Mouse (Mus musculus): ENCODE measurements around the gene Mapk8ip1. TPM values are rescaled to one million over a fixed set of nuclear protein-coding genes. Genes with fewer than 3 reads are reported as not detected.
"Not testable (repeated sequence)": the region's sequence is repeated elsewhere in the genome, so short reads cannot be mapped to it uniquely, and the experiment has no call there.

The Mapk8ip1 gene
- total RNA-seq, 1 experiment from 2014 or later, result 21.2 TPM

- DNase-seq, result no peak
Measured at GRCm38 (mm10) chr2:92425366-92425765, 24.3 kb upstream of the Mapk8ip1 start.

DNA sequence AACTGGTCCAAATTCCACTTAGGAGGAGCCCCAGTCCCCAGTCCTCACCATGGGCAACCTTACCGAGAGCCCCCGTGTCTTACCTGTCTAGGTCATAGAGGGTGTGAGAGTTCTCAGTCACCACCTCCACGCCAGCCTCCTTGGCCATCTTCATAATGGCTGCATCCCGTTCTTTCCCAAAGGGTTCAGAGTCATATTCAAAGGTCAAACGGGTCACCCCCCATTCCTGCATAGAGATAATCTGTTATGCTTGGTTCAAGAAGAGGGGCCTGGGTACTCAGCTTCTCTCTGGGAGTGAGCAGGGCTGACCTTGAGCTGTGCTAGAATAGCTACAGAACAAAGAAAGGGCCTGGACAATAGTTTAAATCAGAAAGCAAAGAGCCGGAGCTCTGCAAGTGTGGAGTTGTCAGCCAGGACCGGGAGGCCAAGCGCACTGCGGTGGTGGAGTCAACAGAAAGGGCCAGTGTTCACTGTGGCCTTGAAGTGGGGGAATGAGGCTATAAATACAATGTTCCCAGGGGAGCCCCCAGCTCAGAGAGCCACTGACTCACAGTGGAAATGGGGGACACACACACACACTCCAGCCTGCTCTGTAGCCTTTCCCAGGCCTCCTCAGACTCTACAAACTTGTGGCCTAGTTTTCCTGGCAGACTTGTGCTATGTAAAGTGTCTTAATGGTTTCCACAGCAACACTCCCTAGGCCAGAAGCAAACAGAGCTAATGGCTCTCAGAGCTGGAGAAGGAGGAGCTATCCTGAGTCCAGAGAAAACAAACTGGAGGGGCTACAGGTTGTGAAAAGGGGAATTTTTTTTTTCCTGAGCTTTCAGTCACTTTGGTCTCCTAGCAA, 23.6 kb upstream of the Mapk8ip1 start:
- peak; percentile 72 for DNase-seq

DNA sequence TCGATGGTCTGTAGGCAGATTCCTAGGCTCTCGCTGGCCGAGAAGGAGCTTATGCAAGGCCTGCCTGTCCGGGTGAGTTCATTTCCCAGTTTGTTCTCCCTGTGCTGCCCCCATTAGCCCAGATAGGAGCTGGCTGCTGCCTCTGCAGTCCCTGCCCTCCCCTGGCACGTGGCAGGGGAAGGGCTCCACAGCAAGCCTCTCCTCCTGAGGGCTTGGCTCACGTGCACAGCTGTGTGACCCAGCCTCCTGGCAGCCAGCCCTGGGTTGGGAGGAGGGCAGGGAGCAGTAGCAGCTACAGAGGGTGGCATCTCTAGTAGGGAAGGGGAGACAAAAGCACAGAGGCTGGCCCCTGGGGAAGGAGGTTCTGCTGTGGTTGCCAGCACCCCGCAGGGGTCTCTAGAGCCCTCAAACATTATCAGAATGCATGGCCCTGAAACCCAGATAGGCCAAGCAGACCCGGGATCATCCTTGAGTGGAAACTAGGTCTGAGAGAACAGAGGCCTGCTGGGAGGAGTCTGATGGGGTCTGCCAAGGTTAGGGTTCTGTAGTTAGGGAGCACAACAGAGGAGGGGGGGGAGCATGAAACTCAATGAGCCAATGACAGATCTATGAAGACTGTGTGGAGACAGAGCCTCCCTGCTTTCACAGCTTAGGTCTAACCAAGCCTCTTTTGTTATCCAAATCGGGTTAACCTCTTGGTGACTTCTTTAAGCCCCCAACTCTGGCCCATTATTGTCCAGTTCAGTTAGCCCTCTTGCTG, 22.8 kb upstream of the Mapk8ip1 start:
- DNase-seq, result peak; percentile 99

DNA sequence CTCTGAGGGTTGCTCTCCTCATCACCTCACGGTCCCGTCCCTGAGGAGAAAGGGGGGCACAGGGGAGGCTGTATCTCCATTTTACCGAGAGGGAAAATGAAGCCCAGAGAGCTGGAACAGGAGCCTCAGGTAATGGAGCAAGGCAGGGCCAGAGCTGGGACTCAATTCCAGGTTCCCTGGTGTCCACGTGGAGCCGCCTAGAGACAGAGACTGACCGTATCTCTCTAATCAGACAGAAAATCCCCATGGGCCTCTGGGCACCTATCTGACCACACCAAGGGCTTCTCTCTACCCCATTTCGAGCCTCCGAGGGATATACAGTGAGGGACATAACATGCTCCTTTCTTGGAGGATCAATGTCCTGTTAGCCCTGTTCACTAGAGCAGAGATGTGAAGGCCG, 22.1 kb upstream of the Mapk8ip1 start:
- DNase-seq, result no peak

- DNase-seq, result peak; percentile 48
Measured at GRCm38 (mm10) chr2:92422388-92423135, 21.5 kb upstream of the Mapk8ip1 start.

- DNase-seq, result peak; percentile 56
Measured at GRCm38 (mm10) chr2:92421723-92422387, 20.8 kb upstream of the Mapk8ip1 start.

- peak; percentile 55 for DNase-seq
Measured at GRCm38 (mm10) chr2:92411705-92412104, 10.6 kb upstream of the Mapk8ip1 start.

DNA sequence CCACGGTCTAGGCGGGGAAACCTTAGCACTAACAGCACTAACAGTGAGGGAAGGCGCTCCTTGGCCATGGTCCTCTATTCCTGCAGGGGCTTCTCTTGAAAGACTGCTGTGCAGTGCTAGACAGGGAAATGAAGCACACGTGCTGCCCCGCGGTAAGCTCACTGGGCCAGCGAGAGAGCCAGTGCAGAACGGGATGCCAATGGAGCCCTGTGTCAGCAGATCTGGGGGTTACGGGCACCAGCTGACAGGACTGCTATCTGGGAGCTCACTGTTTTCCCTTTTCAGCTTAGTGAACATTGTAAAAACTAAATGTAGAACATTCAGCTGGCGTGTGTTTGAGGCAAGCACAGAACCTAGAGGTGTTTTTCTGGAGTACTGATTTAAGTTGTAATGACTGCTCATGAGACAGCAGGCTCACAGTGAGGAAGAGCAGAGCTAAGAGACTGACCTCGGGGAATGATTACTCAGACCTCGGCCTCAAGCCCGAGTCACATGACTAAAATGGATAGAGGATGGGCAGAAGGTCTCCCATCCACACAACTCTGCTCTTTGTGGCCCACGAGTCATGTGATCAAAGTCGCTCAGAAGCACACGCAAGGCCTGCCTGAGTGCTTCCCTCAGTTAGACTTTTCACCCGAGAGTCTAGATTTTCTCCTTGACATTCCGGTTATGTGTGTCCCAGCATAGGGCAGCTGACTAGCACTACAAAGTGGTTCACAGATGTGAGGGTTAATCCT, 7.4 kb upstream of the Mapk8ip1 start:
- DNase-seq, result peak; percentile 64

DNA sequence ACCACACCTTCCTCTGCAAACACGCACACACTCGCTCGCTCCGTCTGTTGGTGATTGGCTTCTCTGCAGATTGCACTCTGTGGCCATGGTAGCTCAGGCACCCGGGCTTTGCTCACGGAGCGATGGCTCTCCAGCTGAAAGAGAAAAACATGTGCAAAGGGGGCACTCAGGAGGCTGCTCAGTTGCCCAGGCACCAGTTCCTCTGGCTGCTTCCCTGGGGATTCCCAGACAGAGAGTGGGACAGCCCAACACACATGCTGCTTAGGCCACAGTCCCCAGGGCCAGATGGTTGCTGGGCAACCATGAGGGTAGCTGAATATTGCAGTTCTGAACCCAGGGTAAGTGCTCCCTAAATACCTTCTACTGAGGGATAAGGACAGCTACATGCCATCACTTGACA, 4.6 kb upstream of the Mapk8ip1 start:
- no peak for DNase-seq

DNA sequence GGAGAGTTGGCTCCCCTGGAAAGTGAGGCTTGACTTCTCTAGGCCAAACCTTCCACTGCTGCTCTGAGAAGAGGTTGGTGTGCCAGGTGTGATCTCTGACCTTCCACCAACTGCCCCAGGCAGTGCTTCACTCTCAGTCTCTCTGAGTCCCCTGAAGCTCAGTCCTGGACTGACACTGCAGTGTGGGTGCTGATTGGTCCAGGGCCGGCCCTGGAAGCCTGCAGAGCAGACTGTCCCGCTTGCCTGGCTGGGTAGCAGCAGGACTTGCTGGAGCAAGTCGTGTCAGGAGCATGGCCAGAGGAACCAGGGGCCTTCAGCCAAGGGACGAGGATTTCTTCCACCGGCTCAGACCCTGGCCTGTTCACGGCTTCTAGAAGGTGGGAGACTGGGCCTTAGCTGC, 3.7 kb upstream of the Mapk8ip1 start:
- DNase-seq, result no peak

- DNase-seq, result no peak
Measured at GRCm38 (mm10) chr2:92403776-92404319, 2.8 kb upstream of the Mapk8ip1 start.

DNA sequence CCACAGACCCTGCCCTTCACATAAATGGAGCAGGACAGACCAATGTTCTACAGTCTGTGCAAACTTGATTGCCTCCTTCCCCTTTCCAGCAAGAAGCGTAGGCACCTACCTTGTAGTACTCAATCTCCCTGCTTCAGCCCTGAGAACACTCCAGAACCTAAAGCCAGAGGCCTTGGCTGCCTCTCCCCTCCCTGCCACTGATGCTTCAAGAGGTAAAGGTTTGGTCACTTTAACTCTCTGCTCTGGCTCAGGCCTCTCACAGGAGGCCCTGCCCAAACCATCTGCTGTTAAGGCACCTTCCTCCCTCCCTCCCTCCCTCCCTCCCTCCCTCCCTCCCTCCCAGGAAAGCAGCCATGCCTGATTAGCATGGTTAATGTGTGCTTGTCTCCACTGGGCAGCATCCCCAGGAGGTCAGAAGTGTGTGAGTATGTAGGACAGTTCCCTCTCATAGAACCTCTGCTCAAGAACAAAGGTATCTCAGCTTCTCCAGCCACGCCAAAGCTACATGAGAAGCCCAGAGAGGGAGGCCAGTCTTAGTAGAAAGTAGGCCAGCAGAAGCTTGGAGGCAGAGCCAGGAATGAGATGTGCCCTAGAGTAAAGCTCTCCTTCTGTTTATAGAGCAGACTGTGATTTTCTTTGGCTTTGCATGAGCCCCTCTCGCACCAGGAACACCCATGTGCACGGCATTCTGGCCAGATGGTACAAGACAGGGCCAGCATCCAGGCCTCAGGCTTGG, 1.7 kb upstream of the Mapk8ip1 start:
- no peak for DNase-seq

DNA sequence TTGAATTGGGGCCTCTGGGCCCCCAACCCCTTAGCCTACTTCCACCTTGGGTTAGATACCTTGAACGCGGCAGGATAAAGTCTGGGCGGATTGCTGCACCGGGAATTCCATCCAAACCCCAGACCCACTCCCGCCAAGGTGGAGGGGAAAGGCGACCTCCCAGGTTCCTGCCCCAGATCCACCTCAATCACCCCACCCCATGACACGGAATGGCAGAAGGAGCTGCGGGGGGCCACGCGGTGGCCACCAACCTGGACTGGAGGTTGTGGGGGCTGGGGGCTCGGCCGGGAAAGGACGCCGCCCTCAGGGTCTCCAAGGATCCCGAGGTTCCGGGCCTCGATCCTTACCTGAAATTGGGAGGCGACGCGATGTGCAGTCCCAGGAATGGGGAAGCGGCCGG, 381 bp downstream of the Mapk8ip1 start:
- DNase-seq, result no peak

GRCm38 (mm10) chr2:92399877-92400276, 1.2 kb downstream of the Mapk8ip1 start:
- not testable (repeated sequence) for DNase-seq

DNA sequence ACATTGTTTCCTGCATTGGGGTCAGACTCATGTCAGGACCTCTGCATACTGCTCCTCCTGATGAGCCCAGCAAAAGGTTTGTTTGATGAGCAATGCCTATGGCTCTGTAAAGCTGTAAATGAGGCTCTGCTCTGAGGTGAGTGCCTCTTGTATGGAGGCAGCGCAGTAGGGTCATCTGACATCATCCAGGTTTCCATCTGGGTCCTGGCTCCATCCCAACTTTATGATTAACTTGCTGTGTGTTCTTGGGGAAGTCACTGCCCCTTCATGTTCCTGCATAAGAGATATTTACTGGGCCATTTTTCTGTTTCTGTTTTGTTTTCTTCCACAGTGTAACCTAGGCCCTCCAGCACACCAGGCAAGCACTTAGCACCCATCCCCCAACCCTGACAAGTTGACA, 3.6 kb downstream of the Mapk8ip1 start:
- DNase-seq, result no peak

DNA sequence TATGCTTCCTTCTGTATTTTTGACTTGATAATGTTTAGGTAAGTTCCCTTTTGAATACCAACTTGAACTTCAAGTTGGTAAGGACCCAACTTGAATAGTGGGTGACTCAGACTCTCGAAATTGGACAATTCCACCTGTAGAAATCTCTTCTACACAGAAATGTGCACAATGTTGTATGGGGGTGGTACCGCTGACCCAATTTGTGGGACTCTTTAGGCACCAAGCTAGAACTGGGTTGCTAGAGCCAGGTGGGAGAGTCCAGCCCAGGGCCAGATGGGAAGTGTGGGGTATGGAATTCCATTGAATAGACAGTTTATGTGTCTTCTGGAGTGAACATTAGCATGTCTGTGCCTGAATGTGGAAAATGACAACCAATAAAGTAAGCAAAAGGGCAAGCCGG, 5.5 kb downstream of the Mapk8ip1 start:
- no peak for DNase-seq

GRCm38 (mm10) chr2:92392318-92393264, 8.5 kb downstream of the Mapk8ip1 start:
- DNase-seq, result peak; percentile 49

DNA sequence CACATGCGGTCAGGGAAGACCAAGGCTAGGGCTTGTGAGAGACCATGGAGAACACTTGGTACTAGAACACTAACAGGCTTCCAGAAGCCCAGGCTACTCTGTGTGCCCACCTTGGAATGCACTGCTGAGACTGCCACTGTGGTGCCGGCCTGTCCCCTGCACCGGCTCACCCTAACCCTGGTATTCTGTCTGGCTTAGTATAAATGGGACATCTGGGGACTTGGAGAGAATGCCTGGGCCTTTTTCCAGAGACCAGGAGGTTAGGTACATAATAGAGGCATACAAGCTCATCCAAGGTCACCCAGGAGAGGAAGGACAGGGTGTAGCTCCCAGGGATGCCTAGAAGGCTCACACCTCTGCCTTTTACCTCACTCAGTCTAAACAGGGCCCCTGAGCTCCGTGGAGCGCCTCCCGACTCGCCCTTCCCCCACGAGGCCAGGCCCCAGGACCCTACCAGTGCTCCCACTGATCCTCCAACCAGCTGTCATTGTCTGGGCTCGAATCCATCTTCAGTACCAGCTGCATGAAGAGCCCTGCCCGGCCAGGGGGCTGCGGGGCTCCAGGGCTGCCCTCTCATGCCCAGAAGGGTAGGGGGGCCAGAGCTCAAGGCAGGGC, 9.3 kb downstream of the Mapk8ip1 start:
- no peak for DNase-seq

GRCm38 (mm10) chr2:92391116-92391515, 9.9 kb downstream of the Mapk8ip1 start:
- no peak for DNase-seq

All from adrenal gland, postnatal 14 days (tissue).